Mouse (Mus musculus) heart, adult 8-10 months (tissue): ENCODE measurements at regions not wholly inside any gene's neighbourhood (a gene's known extent, or its start where the extent isn't known, plus 50 kb on each side); places are given as distances from the start of the nearest gene placed in this dataset.

Experiments
- DNase-seq: peaks from one replicate; pipeline ENCODE4 v3.0.0; 2022; ENCODE audit warnings: low spot score

DNA sequence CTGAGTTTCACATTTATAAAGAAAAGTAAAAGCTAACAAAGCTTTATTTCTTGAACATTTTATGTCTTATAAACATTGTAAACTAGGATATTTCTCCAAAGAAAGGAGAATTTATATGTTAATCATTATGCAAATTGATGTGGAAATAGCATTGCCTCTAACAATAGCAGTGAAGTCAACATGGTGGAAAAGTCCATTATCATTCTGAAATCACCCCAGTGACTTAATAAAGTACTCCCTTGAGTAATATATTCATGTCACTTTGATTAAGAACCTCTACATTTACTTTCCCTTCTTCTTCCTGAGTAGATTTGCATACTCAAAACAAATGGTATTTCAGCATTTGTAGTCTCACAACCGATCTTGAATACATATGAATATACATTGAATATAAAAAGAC lies 676.7 kb upstream of the Edil3 start:
- no peak for DNase-seq

DNA sequence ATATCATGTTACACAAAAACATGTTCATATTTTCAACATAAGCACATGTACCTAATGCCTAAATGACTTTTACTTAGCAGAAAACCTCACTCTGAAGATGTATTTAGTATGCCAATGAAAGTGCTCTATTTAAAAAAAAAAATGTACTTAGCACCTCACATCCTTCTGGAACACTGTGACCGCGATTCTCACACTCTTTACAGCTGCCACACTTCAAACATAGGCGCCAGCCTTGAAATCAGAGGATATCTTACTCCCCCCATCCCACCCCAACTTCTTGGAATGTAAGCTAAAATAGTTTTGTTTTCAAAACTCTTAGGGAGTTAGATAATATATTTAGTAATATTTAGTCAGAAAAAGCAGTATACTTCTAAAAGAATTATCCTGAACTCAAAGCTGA lies 634.7 kb upstream of the Edil3 start:
- no peak for DNase-seq

DNA sequence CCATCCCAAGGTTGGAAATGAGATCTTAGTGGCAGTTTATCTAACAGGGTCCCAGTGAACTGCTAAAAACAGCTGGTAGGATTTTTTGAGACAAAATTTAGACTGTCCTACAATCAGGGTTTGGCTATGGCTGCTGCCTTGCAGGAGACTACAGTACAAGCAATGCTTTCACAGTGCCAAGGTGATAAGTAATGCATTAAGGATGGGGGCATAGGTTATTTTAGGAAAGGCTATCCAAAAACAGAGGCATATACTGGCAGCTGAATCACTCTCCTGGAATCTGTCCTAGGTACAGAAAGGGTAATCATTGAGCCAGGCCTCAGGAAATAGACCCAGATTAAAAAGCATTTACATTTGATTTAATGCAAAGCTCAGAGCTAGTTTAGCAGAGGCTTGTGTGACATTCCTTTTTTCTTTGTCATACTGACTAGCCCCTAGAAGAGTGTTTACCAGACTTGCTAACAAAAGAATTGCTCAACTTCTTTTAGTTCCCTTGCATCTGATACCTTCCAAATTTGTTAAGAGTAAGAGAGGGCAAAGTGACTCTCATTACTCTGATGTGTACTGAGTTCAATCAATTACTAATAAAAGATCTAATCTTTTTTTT lies 619.5 kb upstream of the Edil3 start:
- peak; percentile 21 for DNase-seq

DNA sequence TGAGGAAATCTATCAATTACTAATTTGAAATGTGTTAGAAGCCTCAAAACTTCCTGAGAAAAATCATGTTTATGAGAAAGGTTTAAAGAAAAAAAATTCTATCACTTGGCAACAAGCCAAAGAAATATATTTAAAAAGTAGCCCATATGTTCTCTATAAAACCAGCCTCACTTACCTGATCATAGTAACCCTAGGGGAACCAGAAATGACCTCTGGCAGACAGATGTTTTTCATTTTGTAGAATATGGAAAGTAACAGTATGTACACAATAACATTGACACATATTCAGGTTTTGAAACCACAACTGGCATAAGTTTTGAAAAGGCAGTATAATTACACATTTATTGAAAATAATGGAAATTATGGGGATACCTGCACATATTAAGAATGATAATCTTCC lies 580.8 kb upstream of the Edil3 start:
- no peak for DNase-seq
